In genomic region chr4:142149202-142149601, GRCm38 (mm10) we compare ENCODE assay signal across 31 mouse cellular contexts.
DNase-seq lines count a peak whose midpoint lies in the region; ATAC-seq and TF ChIP-seq lines count a peak whose summit lies in the region.
"Had no signal": no experiment of that assay in that cellular context is flagged by ENCODE, and none has a peak within 500 bp of the region (broad histone marks: within the 10 kb centered on the region; RNA-seq: fewer than 3 reads in every experiment).

No protein-coding gene starts in this region.

- no peak overlapping the region for H3K4me2 ChIP-seq in intestine, postnatal 0 days (replicated peaks; ENCODE audit: low read depth)
- H3K4me2 ChIP-seq in intestine, embryonic 16.5 days (ENCODE audit: low read depth, low read length): no peak overlapping the region
- H3K4me2 ChIP-seq in liver, postnatal 0 days (ENCODE audit: low read depth, low read length): no peak overlapping the region
- H3K4me2 ChIP-seq in liver, embryonic 11.5 days: no peak overlapping the region
- H3K4me2 ChIP-seq: embryonic facial prominence, embryonic 12.5 days; forebrain, embryonic 15.5 days; heart, embryonic 15.5 days; kidney, embryonic 15.5 days; limb, embryonic 15.5 days; midbrain, embryonic 12.5 days had no signal

- H3K9me3 ChIP-seq in intestine, postnatal 0 days (ENCODE audit: control insufficient read depth): no peaks in the 10 kb centered on the region
- H3K9me3 ChIP-seq in intestine, embryonic 16.5 days (ENCODE audit: control insufficient read depth, low read length): no peaks in the 10 kb centered on the region
- no peaks in the 10 kb centered on the region for H3K9me3 ChIP-seq in liver, postnatal 0 days (ENCODE audit: low read length)
- H3K9me3 ChIP-seq in liver, embryonic 11.5 days (ENCODE audit: control insufficient read depth, low read length): no peaks in the 10 kb centered on the region
- no peaks in the 10 kb centered on the region for H3K9me3 ChIP-seq in E14TG2a.4 (ENCODE audit: low read length)
- H3K9me3 ChIP-seq in forebrain, embryonic 10.5 days: no peaks in the 10 kb centered on the region
- H3K9me3 ChIP-seq: embryonic facial prominence, embryonic 12.5 days; forebrain, embryonic 15.5 days; heart, embryonic 10.5 days; heart, embryonic 15.5 days; kidney, embryonic 15.5 days; limb, embryonic 10.5 days; limb, embryonic 15.5 days; midbrain, embryonic 12.5 days had no signal

- no peak for DNase-seq in liver, postnatal 0 days
- no peak for DNase-seq in liver, embryonic 11.5 days (ENCODE audit: low spot score)
- peak; percentile 35 for DNase-seq in ZHBTc4 (ENCODE audit: low read depth, low spot score)
- no peak for DNase-seq in forebrain, embryonic 10.5 days (ENCODE audit: extremely low spot score, low spot score)
- no peak for DNase-seq in layer of hippocampus, adult 18-20 months (ENCODE audit: low spot score in 2 of 2)
- DNase-seq: adrenal gland, postnatal 25 days; cerebellum, adult 9-10 months; cerebellum, postnatal 36 days; embryo, embryonic 11 days; gastrocnemius, postnatal 25 days; heart, adult 11 months; kidney, adult 11 months; layer of hippocampus, adult 9-11 months; lung, adult 2 months; lung, postnatal 4 days; spleen, adult 18-20 months; thymus, adult 18-20 months; thymus, postnatal 25 days had no signal

- no peak for ATAC-seq in intestine, postnatal 0 days
- ATAC-seq in intestine, embryonic 16.5 days: no peak
- no peak for ATAC-seq in liver, postnatal 0 days
- no peak for ATAC-seq in liver, embryonic 11.5 days (replicated peaks; ENCODE audit: low FRiP score)
- ATAC-seq: forebrain, embryonic 15.5 days; Patski had no signal

- no peak for TF ChIP-seq EP300 in liver, postnatal 0 days (IDR thresholded peaks at IDR 0.05; ENCODE audit: low read depth)

- H3K36me3 ChIP-seq in intestine, postnatal 0 days (ENCODE audit: control insufficient read depth, insufficient read depth): peaks cover 54% of the 10 kb centered on the region
- peaks cover 38% of the 10 kb centered on the region for H3K36me3 ChIP-seq in intestine, embryonic 16.5 days (ENCODE audit: control insufficient read depth, insufficient read depth, low read length)
- H3K36me3 ChIP-seq in liver, postnatal 0 days (replicated peaks; ENCODE audit: insufficient read depth, low read length): no peaks in the 10 kb centered on the region
- peaks cover 5% of the 10 kb centered on the region; the same call in 1 of the 2 replicates for H3K36me3 ChIP-seq in liver, embryonic 11.5 days (ENCODE audit: control insufficient read depth, insufficient read depth, low read length)
- H3K36me3 ChIP-seq in E14TG2a.4 (ENCODE audit: insufficient read depth, low read length): peaks cover 91% of the 10 kb centered on the region
- peaks cover 78% of the 10 kb centered on the region for H3K36me3 ChIP-seq in forebrain, embryonic 10.5 days (replicated peaks)

- peak; percentile 64 for TF ChIP-seq CTCF in intestine, postnatal 0 days (IDR thresholded peaks at IDR 0.05; ENCODE audit: low read depth)
- peak; percentile 44 for TF ChIP-seq CTCF in liver, postnatal 0 days (IDR thresholded peaks at IDR 0.05; ENCODE audit: low read depth)
- TF ChIP-seq CTCF in E14TG2a.4 (conservative IDR thresholded peaks at IDR 0.05; ENCODE audit: low read length): peak; percentile 41

- WGBS in intestine, postnatal 0 days: 65% methylated on average over 9 of the region's 9 CpGs
- WGBS in intestine, embryonic 16.5 days: 69% methylated on average over 9 of the region's 9 CpGs
- WGBS in liver, postnatal 0 days (ENCODE audit: insufficient replicate concordance): 66% methylated on average over 9 of the region's 9 CpGs
- WGBS in liver, embryonic 11.5 days: 68% methylated on average over 9 of the region's 9 CpGs
- WGBS in forebrain, embryonic 10.5 days: 78% methylated on average over 9 of the region's 9 CpGs

- H3K27me3 ChIP-seq in intestine, postnatal 0 days (replicated peaks; ENCODE audit: control insufficient read depth, insufficient read depth, low read length): no peaks in the 10 kb centered on the region
- no peaks in the 10 kb centered on the region for H3K27me3 ChIP-seq in intestine, embryonic 16.5 days (replicated peaks; ENCODE audit: control insufficient read depth, insufficient read depth, low read length)
- H3K27me3 ChIP-seq in liver, postnatal 0 days (ENCODE audit: insufficient read depth, low read length): no peaks in the 10 kb centered on the region
- H3K27me3 ChIP-seq in liver, embryonic 11.5 days (replicated peaks; ENCODE audit: control insufficient read depth, insufficient read depth, low read length): no peaks in the 10 kb centered on the region
- H3K27me3 ChIP-seq in E14TG2a.4 (ENCODE audit: insufficient read depth, low read length): no peaks in the 10 kb centered on the region
- no peaks in the 10 kb centered on the region for H3K27me3 ChIP-seq in forebrain, embryonic 10.5 days (ENCODE audit: poor library complexity, severe bottlenecking)
- H3K27me3 ChIP-seq: embryonic facial prominence, embryonic 12.5 days; forebrain, embryonic 15.5 days; heart, embryonic 15.5 days; kidney, embryonic 15.5 days; limb, embryonic 15.5 days; midbrain, embryonic 12.5 days; Patski had no signal

- H3K4me3 ChIP-seq in intestine, postnatal 0 days (ENCODE audit: low read depth, low read length): no peak overlapping the region
- no peak overlapping the region for H3K4me3 ChIP-seq in intestine, embryonic 16.5 days (ENCODE audit: low read length)
- no peak overlapping the region for H3K4me3 ChIP-seq in liver, postnatal 0 days (ENCODE audit: low read depth, low read length)
- no peak overlapping the region for H3K4me3 ChIP-seq in liver, embryonic 11.5 days (ENCODE audit: low read depth, low read length)
- H3K4me3 ChIP-seq in E14TG2a.4 (replicated peaks; ENCODE audit: low read length): no peak overlapping the region
- no peak overlapping the region for H3K4me3 ChIP-seq in forebrain, embryonic 10.5 days
- H3K4me3 ChIP-seq: embryonic facial prominence, embryonic 12.5 days; forebrain, embryonic 15.5 days; heart, embryonic 10.5 days; heart, embryonic 15.5 days; kidney, embryonic 15.5 days; limb, embryonic 10.5 days; limb, embryonic 15.5 days; megakaryocyte, embryonic 14.5 days; midbrain, embryonic 12.5 days had no signal

- H3K4me1 ChIP-seq in intestine, postnatal 0 days (replicated peaks; ENCODE audit: control insufficient read depth, insufficient read depth, low read length): no peaks in the 10 kb centered on the region
- H3K4me1 ChIP-seq in intestine, embryonic 16.5 days (ENCODE audit: control insufficient read depth, insufficient read depth, low read length): 0 out of 2 replicates have a peak, but pooled peaks cover 4% of the 10 kb centered on the region
- no peaks in the 10 kb centered on the region for H3K4me1 ChIP-seq in liver, postnatal 0 days (ENCODE audit: insufficient read depth)
- H3K4me1 ChIP-seq in liver, embryonic 11.5 days (replicated peaks; ENCODE audit: control insufficient read depth, insufficient read depth, low read length): no peaks in the 10 kb centered on the region
- peaks cover 64% of the 10 kb centered on the region for H3K4me1 ChIP-seq in E14TG2a.4 (replicated peaks; ENCODE audit: low read depth, low read length)
- peaks cover 11% of the 10 kb centered on the region; the same call in 1 of the 2 replicates for H3K4me1 ChIP-seq in forebrain, embryonic 10.5 days
- H3K4me1 ChIP-seq: limb, embryonic 15.5 days; midbrain, embryonic 12.5 days had no signal

- no peak overlapping the region for H3K9ac ChIP-seq in intestine, postnatal 0 days (ENCODE audit: low read depth, low read length)
- H3K9ac ChIP-seq in intestine, embryonic 16.5 days (ENCODE audit: low read depth, low read length): no peak overlapping the region
- H3K9ac ChIP-seq in liver, postnatal 0 days (replicated peaks): no peak overlapping the region
- no peak overlapping the region for H3K9ac ChIP-seq in liver, embryonic 11.5 days (ENCODE audit: low read depth, low read length)
- H3K9ac ChIP-seq: embryonic facial prominence, embryonic 12.5 days; forebrain, embryonic 15.5 days; heart, embryonic 15.5 days; kidney, embryonic 15.5 days; limb, embryonic 15.5 days; midbrain, embryonic 12.5 days had no signal

- no peak overlapping the region for H3K27ac ChIP-seq in intestine, postnatal 0 days (ENCODE audit: low read depth, low read length)
- H3K27ac ChIP-seq in intestine, embryonic 16.5 days (ENCODE audit: low read length): no peak overlapping the region
- H3K27ac ChIP-seq in liver, postnatal 0 days (ENCODE audit: low read depth): no peak overlapping the region
- no peak overlapping the region for H3K27ac ChIP-seq in liver, embryonic 11.5 days (ENCODE audit: low read depth, low read length)
- no peak overlapping the region for H3K27ac ChIP-seq in forebrain, embryonic 10.5 days
- H3K27ac ChIP-seq: embryonic facial prominence, embryonic 12.5 days; forebrain, embryonic 15.5 days; heart, embryonic 10.5 days; heart, embryonic 15.5 days; kidney, embryonic 15.5 days; limb, embryonic 10.5 days; limb, embryonic 15.5 days; midbrain, embryonic 12.5 days had no signal
